Mouse (Mus musculus) NIH3T3 (cell line): ENCODE measurements at regions not wholly inside any gene's neighbourhood (a gene's known extent, or its start where the extent isn't known, plus 50 kb on each side); places are given as distances from the start of the nearest gene placed in this dataset.

ENCODE experiments used
- DNase-seq: peaks from one replicate; pipeline ENCODE4 v3.0.0-alpha.2; 2012; ENCODE audit warnings: low read depth

- DNase-seq, result peak; percentile 73
Observed at GRCm38 (mm10) chr8:126659691-126660657, 66.2 kb upstream of the Irf2bp2 start.

DNA sequence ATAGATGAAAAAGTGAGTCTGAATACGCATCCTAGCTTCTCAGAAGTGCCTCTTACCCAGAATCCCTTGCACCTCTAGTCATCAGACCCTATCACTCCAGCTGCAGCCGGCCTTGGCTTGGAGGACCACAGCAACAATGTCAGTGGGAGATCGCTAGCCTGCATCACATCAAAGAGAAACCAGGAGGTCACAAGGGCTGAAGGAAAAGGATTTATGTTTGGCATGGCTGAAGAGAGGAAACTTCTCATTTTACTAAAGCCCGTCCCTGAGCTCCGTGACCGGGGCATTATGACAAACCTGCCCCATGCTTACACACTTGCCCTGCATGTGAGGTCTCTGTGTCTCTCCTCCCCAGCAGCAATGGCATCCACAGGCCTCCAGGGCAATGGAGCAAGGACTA is 63.8 kb upstream of the Irf2bp2 start:
- DNase-seq, result no peak

DNA sequence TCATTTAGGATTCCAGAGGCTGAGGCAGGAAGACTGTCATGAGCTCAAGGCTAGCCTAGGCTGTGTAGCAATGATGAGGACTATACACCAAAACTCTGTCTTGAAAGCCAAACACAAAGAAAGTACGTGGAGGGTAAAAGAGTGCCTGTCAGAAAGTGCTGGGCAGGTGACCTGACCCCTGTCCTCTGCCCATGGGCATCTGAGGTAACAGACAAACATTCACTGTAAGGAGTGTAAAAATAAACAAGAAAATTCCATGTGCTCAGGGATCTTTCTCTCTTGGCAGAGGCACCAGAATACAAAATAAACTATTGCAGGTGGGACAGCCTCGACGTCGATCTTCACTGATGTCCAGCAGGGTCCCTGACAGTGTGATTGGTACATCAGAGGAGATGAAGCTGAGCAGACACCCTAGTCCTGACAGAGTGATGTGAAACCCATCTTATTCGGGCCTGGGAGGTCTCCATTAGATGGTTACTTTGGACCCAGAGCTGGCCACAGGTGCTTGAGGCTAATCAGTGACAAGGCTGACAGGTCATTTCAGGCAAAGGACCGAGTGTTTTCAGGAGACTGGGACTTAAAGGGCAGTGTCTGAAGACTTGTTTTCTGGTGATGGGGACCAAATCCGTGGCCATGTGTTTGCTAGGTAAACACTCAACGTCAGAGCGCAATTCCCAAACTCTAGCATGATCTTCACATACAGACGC is 62.9 kb upstream of the Irf2bp2 start:
- no peak for DNase-seq

GRCm38 (mm10) chr8:126655565-126655964 is 61.8 kb upstream of the Irf2bp2 start:
- peak; percentile 74 for DNase-seq

DNA sequence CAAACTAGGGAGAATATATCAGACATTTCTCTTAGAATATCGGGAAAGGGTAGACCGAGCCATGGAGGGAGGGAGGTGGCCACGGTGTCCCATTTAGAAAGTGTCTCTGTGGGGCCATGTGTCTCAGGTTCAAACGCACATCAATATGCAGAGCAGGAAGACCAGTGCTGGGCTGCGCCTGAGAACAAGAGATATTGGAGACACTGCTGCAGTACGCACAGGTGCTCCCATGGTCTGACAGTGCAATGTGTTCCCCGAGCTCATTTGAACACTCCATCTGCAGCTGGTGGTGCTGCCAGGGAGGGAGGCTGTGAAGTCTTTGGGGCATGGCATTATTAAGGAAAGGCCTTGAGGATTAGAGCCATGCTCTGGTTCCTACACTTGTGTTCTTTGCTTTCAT is 60.6 kb upstream of the Irf2bp2 start:
- DNase-seq, result no peak

DNA sequence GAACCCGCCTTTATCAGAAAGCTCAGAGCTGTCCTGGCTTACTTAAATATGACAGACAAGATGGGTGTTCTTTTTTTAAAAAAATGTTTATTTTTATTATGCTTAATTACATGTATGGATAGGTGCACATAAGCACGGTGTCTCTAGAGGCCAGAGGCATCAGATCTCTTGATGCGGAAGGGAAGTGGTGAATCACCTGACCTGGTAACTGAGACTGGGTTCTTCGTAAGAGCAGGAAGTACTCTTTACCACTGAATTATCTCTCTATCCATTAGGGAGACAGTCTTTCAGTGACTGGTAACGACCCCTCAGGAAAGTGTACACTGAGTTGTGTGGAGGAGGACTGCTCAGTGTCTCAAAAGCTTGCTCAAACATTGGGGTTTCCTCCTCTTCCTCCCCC is 58.4 kb upstream of the Irf2bp2 start:
- DNase-seq, result no peak

DNA sequence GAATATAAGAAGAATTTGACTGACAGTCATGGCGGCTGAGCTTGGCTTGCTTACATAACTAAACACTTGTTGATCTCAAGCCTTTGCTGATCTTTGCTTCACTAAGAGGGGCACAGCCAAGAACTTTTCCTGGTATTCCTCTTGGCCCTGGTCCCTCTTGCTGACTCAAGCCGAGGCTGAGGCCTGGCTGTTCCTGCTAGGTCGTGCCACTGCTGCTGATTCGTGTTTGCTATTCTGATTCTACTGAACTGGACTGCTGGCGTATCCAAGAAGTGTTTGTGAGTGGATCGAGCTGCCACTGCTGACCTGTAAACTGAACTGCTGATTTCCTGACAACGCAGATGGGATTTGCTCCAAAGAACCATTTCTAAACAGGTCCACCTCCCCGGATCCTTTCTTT is 57.2 kb upstream of the Irf2bp2 start:
- peak; percentile 87 for DNase-seq

GRCm38 (mm10) chr8:126649305-126649704 is 55.5 kb upstream of the Irf2bp2 start:
- DNase-seq, result peak; percentile 53

GRCm38 (mm10) chr8:126647350-126647749 is 53.6 kb upstream of the Irf2bp2 start:
- DNase-seq, result no peak

GRCm38 (mm10) chr8:126646604-126647311 is 53.0 kb upstream of the Irf2bp2 start:
- peak; percentile 60 for DNase-seq

- peak; percentile 64 for DNase-seq
Observed at GRCm38 (mm10) chr8:126644179-126644578, 50.4 kb upstream of the Irf2bp2 start.
